Mouse (Mus musculus): ENCODE measurements around the gene Lcn6.
"Not testable (repeated sequence)": the region's sequence is repeated elsewhere in the genome, so short reads cannot be mapped to it uniquely, and the experiment has no call there.

Gene Lcn6

DNA sequence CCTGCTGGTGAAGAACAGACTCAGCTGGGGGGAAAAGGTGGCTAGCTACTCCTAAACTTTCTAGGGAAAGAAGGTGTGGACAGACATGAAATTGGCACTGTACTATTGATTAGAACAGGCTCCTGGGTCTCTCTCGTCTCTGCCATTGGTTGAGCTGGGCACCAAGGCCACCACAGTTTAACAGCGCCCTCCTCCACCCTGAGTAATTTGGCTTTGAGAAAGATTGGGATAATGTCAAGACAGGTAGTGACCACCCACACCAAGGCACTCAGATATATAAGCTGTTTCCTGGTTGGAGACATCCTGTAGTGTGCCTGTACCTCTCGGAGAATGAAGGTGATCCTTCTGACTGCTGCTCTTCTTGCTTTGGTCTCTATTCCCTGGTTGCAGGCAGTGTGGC is at the start of gene Lcn6:
Lcn6 (plus strand) TSS at position 301 of the 400 bp plus-strand sequence.
- DNase-seq (ENCODE audit: low read depth, low spot score): no peak

DNA sequence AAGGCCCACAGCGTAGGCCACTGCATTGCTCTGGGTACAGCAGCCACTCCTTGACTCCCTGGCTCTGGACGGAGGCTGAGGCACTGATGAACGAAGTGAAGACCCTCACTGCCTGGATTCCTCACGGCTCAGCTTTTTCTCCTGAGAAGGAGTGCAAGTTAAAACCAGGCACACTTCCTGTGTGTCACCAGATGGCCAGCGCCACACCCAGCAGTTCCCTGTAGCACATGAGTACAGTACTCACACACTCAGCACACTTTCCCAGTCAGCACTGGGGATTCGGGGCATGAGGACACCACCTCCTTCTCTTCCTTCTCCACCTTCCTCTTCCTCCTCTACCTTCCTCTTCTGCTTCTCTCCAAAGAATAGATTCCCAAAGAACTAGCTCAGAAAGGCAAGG is 48.8 kb upstream of the Lcn6 start, which contains the start of gene Fcna:
Fcna (minus strand) TSS at position 220 of the 400 bp plus-strand sequence.
- DNase-seq (ENCODE audit: low read depth, low spot score): no peak

DNA sequence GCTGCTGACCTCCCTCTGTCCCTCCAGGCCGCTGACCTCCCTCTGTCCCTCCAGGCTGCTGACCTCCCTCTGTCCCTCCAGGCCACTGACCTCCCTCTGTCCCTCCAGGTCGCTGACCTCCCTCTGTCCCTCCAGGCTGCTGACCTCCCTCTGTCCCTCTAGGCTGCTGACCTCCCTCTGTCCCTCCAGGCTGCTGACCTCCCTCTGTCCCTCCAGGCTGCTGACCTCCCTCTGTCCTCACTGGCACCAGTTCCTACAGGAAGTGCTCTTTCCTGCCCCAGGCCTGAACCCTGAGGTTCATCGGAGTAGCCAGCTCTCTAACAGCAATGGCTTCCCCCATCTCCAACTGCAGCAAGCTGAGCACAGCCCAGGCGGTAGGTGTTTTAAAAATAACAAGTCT is 47.8 kb upstream of the Lcn6 start:
- DNase-seq (ENCODE audit: low read depth, low spot score): no peak

DNA sequence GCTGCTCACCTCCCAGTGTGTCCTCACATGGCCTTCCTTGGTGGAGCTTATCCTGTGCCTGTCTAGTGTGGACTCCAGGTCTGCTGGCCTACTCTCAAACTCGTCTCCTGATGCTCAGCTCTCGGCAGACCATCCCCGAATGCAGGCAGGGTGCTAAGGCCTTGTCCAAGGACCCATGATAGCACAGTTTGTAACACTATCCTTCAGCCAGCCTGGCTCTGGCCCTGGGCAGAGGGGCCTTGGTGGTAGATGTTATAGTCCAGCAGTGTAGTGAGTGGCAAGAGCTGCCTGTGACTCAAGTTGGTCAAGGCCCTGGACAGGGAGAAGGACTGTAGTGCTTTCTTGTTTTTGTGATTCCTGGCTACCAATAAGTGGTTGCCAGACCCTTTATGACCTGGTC is 43.0 kb upstream of the Lcn6 start:
- no peak for DNase-seq (ENCODE audit: low read depth, low spot score)

DNA sequence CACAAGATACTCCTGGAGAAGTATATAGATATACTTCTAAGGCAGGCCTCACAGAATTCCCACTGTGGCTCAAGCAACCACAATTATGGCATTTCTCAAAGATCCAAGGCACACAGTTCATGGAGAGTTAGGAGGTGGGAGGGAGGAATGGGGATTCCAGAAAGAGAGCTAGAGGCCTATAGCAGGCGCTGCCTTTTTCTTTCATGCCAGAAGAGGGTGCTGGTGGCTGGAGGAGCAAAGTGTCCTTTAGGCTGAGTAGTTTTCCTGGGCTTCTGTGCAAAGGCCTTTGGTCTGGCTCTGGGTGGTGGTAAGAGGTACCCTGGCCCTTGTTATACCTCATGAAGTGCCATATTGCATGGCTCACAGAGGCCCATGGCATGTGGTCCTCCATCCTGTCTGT is 42.5 kb upstream of the Lcn6 start:
- DNase-seq (ENCODE audit: low read depth, low spot score): no peak

DNA sequence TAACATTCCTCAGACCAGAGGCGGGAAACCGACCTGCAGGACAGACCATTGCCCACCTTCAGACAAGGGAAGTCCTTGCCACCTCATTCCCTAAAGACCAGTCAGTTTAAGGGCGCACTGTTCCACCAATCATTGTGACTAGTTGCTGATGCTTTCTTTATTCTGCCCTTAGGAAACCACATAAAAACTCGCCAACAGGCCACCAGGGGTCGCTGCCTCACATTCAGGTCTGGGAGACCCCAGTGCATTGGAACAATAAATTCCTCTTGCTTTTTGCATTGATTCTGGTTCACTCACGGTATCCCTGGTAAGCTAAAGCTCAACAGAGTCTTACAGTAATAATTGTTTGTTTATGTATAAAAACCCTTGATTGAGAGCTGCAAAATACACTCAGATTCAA is 36.7 kb upstream of the Lcn6 start:
- peak; percentile 57 for DNase-seq (ENCODE audit: low read depth, low spot score)

DNA sequence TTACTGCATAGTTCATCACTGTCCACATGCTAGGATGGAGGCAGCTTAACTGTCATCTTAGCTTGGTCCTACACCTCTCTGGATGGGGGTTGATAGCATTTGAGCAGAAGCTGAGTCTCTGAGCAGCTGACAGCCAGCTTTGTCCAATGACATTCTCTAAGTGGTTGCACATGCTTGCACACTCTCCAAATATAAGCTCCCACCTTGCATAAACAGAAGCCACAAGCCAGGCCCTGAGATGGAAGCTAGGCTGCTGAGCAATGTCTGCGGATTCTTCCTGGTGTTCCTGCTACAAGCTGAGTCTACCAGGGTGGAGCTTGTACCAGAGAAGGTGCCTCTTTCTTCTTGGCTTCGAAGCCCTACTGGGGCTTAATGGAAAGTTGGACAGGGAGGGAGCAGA is 23.7 kb upstream of the Lcn6 start, which contains the start of gene Lcn8:
Lcn8 (plus strand) TSS at position 219 of the 400 bp plus-strand sequence.
- DNase-seq (ENCODE audit: low read depth, low spot score): no peak

DNA sequence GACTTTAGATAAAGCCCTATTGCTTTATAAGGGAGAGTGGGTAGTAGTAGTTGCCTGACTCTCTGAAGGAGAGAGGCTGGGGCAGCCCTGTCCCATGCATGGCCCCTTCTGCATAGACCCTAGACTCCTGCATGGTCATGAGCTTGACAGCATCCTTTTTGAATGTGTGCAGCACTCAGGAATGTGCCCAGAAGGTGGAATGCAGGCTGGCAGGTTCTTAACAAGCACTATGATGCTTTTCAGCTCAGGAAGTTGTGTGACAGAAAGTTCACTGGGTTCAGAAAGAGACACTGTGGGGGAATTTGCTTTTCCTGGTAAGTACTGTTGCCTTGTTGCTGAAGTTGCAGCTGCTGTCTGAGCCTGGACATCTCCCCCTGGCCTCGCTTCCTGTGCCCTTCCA is 22.1 kb upstream of the Lcn6 start:
- DNase-seq (ENCODE audit: low read depth, low spot score): peak; percentile 5

DNA sequence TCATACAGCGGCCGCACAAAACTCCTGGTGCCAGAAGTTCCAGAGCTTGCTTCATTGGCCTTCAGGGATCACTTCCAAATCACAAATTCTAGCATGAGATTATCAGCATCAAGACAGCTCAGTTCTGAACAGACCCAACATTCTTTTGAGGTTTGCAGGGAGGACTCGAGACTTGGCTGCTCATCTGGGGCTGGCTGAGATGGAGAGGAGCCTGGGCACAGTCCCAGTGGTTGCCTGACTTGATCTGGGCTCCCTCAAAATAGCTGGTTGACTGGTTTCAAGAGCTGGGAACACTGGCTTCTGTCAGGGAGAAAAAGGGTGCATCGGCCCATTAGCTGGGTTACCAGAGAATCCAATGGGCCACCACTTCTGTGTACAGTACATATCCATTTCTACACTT is 19.9 kb upstream of the Lcn6 start:
- DNase-seq (ENCODE audit: low read depth, low spot score): no peak

DNA sequence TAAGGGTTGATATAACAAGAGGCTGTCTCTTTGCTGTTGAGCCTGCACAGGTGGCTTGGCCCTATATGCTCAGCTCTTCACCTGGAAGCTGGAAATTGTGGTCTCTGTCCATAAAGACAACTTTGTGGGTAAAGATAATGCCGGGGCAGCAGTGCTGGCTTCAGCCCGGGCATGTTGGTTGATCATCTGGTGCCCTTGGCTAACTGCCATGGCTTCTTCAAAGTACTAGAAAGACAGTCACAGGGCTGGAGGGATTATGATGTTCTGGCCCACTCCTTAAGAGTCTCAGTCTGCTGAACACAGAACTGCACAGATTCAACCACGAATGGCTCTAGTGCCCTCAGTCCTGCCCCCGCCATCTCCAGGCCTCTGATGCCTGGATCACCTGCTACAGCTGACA is 19.3 kb upstream of the Lcn6 start:
- DNase-seq (ENCODE audit: low read depth, low spot score): no peak

DNA sequence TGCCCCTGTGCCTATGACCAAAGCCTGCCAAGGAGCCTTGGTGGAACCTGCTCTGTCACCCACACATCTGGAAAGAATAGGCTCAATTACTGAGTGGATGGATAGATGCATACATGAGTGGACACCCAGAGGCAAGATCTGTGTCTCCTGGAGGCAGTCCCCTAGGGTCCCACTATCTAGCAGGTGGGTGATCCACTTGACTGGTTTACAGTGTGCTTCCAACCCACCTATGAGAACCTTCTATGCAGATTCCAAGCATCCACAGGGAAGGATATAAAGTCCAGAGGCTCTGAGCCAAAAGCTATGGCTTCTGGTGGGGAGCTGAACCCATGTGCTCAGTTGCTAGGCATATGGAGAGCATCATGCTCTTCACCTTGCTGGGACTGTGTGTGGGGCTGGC is 18.9 kb upstream of the Lcn6 start, which contains the start of gene Lcn5:
Lcn5 (plus strand) TSS at position 301 of the 400 bp plus-strand sequence.
- DNase-seq (ENCODE audit: low read depth, low spot score): no peak

DNA sequence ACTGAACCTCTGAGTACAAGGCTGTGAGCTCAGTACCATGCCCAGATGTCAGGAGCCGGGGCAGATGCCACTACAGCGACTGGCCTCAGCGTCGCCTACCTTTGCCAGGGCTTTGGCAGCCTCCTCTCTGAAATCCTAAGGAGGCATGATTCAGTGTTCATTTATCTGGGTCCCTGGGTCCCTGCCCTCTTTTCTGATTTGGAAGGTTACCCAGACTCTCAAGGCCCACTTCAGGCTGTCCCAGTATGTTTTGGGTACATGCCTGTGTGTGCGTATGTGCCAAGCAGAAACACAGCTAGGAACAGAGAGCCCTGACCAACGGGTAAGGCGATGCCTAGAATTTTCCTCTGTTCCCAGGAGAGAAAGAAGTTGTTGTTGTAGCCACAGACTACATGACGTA is 16.3 kb upstream of the Lcn6 start:
- DNase-seq (ENCODE audit: low read depth, low spot score): no peak

DNA sequence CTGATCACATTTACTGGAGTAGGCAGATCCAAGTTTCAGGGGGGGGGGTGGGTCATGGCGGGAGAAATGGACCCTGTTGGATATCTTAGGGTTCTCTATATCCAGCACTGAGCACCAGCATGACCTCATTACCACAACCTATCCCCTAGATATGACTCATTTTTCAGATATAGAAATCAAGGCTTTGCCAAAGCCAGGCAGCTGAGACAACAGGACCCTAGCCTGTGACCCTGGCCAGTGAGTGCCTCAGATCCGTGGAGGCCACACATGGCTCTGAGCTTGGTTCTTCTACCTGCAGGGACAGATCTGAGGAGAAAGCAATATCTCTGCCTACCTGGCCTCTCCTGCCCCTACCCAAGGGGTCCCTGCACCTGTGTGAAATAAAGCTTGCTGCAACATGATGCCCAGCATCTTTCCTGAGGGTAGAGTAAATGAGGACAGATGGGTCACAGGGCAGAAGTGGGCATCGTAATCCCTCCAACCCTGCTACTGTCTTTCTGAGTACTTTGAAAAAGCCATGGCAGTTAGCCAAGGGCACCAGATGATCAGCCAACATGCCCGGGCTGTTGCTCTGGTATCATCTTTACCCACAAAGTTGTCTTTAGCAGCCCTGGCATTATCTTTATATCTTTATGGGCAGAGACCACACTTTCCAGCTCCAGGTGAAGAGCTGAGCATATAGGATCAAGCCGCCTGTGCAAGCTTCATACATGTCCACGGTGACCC is 15.2 kb upstream of the Lcn6 start:
- no peak for DNase-seq (ENCODE audit: low read depth, low spot score)

DNA sequence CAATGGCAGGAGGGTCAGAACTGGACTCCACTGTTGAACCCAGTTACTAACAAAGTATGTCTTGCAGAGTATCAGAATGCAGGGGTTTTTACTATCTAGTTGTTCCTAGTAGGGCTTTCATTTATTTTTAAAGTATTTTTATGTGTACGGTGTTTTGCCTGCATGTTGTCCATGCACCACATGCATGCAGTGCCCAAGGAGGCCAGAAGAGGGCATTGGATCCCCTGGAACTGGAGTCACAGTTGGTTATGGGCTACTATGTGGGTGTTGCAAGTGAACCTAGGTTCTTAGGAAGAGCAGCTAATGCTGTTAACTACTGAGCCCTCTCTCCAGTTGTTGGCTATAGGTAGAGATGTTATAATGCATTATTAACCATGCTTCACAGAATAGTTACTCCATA is 13.1 kb upstream of the Lcn6 start:
- DNase-seq (ENCODE audit: low read depth, low spot score): peak; percentile 32

DNA sequence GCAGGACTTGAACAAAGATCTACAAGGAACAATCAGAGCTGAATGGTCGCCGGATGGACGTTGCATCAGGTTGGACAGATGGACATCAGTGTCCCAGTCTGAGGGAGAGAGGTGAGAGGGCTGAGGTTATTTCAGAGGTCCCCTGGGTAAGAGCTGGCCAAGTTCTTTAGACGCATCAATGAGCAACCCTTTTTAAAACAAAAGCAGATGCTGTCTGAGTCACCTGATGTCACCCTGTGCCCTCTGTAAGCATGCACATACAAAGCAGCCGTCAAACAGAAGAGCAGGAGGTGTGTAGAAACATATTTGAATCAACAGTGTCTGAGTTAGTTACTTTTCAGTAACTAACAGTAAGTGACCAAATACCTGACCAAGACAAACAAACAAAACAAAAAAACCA is 12.5 kb upstream of the Lcn6 start:
- DNase-seq (ENCODE audit: low read depth, low spot score): no peak

DNA sequence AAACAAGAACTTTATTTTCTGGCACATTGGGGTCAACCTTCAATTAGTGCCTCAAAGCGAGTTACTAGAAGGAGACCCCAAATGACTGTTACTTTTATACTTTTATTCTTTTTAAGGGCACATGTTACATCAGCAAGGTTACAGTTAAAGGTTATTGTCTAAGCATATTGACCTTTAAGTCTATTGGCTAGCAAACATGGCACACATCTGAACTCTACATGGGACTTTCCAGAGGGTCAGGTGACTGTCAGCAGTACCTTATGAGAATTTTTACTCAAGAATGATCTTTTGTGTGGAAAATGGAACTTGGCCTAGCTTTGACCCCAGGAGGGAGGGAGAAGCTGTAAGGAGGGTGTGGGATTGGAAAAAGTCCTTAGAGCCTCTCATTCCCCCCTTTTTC is 10.1 kb upstream of the Lcn6 start:
- DNase-seq (ENCODE audit: low read depth, low spot score): no peak

DNA sequence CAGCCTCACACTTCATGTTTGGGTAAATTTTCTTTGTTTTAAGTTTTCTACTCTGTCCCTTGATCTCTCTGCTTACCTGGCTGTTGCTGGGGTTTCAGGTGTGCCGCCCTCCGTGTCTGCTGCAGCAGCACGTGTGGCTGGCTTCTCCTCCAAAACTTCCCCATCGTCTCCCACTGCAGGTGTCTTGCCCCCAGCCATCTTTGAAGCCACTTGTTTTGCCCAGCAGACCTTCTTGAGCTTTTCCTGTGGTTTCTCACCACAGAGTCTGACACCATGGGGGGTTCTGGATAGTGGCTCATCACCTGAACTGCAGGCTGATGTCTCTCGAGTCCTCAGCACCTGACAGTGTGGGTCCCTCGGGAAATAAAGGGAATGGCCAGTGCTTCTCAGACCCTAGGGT is 3.0 kb downstream of the Lcn6 start:
- no peak for DNase-seq (ENCODE audit: low read depth, low spot score)

DNA sequence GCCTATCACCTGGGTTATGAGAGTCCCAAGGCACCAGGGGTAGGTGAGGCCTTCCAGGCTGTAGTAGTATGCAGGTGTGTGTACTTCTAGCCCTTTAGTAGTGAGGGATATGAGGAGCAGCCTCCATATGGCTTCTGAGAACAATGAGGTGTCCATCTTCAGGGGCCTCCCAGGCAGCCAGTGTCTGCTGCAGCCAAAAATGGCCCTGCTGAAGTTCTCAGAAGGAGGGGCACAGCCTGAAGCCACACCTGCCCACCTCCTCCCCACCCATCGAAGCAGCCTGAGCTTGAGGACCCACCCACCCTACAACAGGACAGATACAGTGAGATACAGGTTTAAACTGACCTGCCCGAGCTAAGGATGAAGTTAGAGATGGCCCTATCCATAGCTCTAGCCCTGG is 5.8 kb downstream of the Lcn6 start, which contains the start of gene Lcn10:
Lcn10 (plus strand) TSS at position 301 of the 400 bp plus-strand sequence.
- no peak for DNase-seq (ENCODE audit: low read depth, low spot score)

DNA sequence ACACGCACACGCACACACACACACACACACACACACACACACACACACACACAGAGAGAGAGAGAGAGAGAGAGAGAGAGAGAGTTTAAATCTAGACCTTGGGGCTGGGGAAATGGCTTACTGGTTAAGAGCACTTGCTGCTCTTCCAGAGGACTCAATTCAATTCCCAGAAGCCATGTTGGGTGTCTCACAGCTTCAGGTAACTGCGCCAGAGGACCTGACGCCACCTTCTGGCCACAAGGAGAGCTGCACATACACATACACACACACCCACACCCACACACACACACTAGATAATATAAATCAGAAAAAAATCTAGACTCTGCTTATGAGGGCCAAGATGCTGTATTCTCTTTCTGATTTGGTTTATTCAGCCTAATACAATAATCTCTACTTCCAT is 10.4 kb downstream of the Lcn6 start:
- DNase-seq (ENCODE audit: low read depth, low spot score): no peak

DNA sequence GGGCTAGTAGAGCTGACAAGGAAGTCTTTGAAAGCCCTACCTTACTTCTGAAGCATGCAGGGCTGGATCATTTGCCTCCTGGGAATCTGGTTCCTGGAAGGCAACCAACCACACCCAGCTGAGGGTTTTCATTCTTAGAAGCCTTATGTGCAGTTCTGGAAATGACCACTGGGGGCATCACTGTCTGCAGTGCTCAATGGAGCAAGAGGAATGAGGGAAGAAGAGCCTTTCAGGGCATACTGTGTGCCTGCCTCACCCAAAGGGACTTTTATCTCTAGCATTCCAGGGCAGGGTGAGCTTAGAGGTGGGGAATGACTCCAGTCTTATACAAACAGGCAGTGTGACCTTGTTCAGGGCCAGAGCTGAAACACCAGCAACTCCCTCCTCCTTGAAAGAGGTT is 18.0 kb downstream of the Lcn6 start:
- peak; percentile 55 for DNase-seq (ENCODE audit: low read depth, low spot score)

DNA sequence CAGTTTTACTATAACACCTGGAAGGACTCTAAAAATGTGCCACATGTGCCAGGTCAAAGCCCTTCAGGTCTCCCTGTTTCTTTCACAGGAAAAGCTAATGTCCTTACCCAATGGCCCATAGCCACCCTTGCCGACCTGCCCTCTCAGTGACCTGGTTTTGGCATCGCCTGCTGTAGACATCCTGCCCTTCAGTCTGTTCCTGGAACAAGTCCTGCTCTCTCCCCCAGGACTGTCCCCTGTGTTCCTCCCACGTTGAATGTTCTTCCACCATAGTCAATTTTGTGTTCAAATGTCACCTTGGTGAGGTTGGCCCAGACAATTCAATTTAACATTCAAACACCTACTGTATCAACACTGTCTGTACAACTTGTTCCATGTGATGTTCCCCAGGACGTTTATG is 20.4 kb downstream of the Lcn6 start:
- DNase-seq (ENCODE audit: low read depth, low spot score): no peak

DNA sequence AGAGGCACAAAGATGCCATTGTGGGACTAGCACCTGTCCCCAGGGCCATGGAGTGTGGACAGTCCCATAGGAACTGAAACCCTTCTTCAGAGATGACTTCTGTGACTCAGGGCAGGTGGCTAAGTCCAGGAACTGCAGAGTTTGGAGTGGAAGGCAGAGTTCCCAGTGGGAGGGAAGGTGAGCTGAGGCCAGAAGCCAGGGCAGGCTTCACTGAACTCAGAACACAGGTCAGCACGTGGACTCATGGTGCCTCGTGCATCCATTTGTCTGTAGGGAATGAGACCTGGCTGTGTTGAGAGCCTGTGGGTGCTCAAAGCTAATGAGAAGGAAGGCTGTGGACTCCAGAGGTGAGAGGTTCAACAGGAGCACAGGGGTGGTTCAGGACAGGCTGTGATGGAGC is 22.1 kb downstream of the Lcn6 start:
- DNase-seq (ENCODE audit: low read depth, low spot score): no peak

DNA sequence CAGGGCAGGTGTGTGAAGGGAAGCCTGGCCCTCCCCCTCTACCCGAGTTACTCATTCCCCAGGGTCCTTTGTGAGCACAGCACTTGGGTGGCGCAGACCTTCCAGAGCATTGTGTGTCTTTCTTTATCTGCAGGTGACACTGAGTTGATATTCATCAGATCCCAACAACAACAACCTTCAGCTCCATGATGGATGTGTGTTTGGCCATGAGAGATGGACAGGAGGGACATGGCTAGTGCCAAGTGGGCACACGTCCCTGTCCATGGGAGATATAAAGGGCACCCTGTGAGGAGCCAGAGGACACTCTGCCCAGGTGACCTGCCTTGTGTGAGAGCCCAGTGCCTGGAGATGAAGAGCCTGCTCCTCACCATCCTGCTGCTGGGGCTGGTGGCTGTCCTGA is 23.2 kb downstream of the Lcn6 start, which contains the start of gene Obp2a:
Obp2a (plus strand) TSS at position 301 of the 400 bp plus-strand sequence.
- not testable (repeated sequence) for DNase-seq (ENCODE audit: low read depth, low spot score)

DNA sequence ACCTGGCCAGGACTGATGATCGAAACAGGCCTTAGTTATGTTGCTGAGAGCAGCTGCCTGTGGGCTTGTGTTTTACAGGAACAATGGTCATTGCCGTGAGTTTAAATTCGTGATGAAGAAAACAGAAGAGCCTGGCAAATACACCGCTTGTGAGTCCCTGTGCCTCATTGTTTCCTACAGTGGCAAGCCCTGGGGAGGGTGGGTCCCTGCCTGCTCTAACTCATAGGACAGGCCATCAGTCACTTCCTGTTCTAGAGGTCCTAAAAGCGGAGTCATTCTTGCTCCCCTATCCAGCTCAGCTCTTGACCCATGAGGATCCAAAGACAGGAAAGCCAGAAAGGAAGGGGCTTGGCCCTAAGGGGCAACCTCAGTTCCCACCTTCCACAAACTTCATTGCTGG is 24.4 kb downstream of the Lcn6 start:
- DNase-seq (ENCODE audit: low read depth, low spot score): no peak

Data from forelimb bud, embryonic 11.5 days (tissue).